Comparison of ENCODE assay signal across 26 mouse cellular contexts in genomic region chr10:71727746-71728145, GRCm38 (mm10).
A peak's percentile ranks its signal among the peaks of the same experiment; 100 is the strongest.
DNase-seq lines count a peak whose midpoint lies in the region; ATAC-seq and TF ChIP-seq lines count a peak whose summit lies in the region.
"Had no signal": no experiment of that assay in that cellular context is flagged by ENCODE, and none has a peak within 500 bp of the region (broad histone marks: within the 10 kb centered on the region; RNA-seq: fewer than 3 reads in every experiment).

No protein-coding gene starts in this region.

- no peaks in the 10 kb centered on the region for H3K4me1 ChIP-seq in forebrain, embryonic 14.5 days (ENCODE audit: control insufficient read depth, insufficient read depth, low read length)
- peaks cover 4% of the 10 kb centered on the region; the same call in 1 of the 2 replicates for H3K4me1 ChIP-seq in forebrain, embryonic 13.5 days
- no peaks in the 10 kb centered on the region for H3K4me1 ChIP-seq in kidney, postnatal 0 days (replicated peaks; ENCODE audit: insufficient read depth, low read length)
- no peaks in the 10 kb centered on the region for H3K4me1 ChIP-seq in kidney, adult 2 months (ENCODE audit: control insufficient read depth, insufficient read depth, low read length)
- no peaks in the 10 kb centered on the region for H3K4me1 ChIP-seq in midbrain, postnatal 0 days (ENCODE audit: insufficient read depth, low read length)
- no peaks in the 10 kb centered on the region for H3K4me1 ChIP-seq in midbrain, embryonic 15.5 days
- H3K4me1 ChIP-seq: embryonic facial prominence, embryonic 12.5 days; forebrain, embryonic 12.5 days; heart, embryonic 13.5 days; hindbrain, embryonic 13.5 days had no signal

- H3K9me3 ChIP-seq in forebrain, embryonic 14.5 days (replicated peaks; ENCODE audit: control insufficient read depth, low read length), result no peaks in the 10 kb centered on the region
- H3K9me3 ChIP-seq in forebrain, embryonic 13.5 days (replicated peaks), result no peaks in the 10 kb centered on the region
- no peaks in the 10 kb centered on the region for H3K9me3 ChIP-seq in kidney, postnatal 0 days (replicated peaks; ENCODE audit: low read length)
- H3K9me3 ChIP-seq in midbrain, postnatal 0 days (ENCODE audit: low read length), result no peaks in the 10 kb centered on the region
- no peaks in the 10 kb centered on the region for H3K9me3 ChIP-seq in midbrain, embryonic 15.5 days
- H3K9me3 ChIP-seq: embryonic facial prominence, embryonic 12.5 days; forebrain, embryonic 12.5 days; heart, embryonic 13.5 days; hindbrain, embryonic 13.5 days had no signal

- H3K36me3 ChIP-seq in forebrain, embryonic 14.5 days (ENCODE audit: control insufficient read depth, insufficient read depth, low read length), result no peaks in the 10 kb centered on the region
- no peaks in the 10 kb centered on the region for H3K36me3 ChIP-seq in forebrain, embryonic 13.5 days (ENCODE audit: poor library complexity, severe bottlenecking)
- no peaks in the 10 kb centered on the region for H3K36me3 ChIP-seq in kidney, postnatal 0 days (ENCODE audit: insufficient read depth, low read length)
- no peaks in the 10 kb centered on the region for H3K36me3 ChIP-seq in kidney, adult 2 months (ENCODE audit: control insufficient read depth, insufficient read depth, low read length)
- no peaks in the 10 kb centered on the region for H3K36me3 ChIP-seq in midbrain, postnatal 0 days (ENCODE audit: insufficient read depth, low read length)
- H3K36me3 ChIP-seq in midbrain, embryonic 15.5 days (replicated peaks), result no peaks in the 10 kb centered on the region
- H3K36me3 ChIP-seq: embryonic facial prominence, embryonic 12.5 days; forebrain, embryonic 12.5 days; heart, embryonic 13.5 days; hindbrain, embryonic 13.5 days had no signal

- no peak for TF ChIP-seq POLR2A in kidney, adult 2 months (IDR thresholded peaks at IDR 0.05; ENCODE audit: low read depth, low read length)

- 38% methylated on average over 4 of the region's 4 CpGs for WGBS in forebrain, embryonic 14.5 days
- WGBS in forebrain, embryonic 13.5 days, result 42% methylated on average over 4 of the region's 4 CpGs
- WGBS in kidney, postnatal 0 days, result 55% methylated on average over 4 of the region's 4 CpGs
- WGBS in kidney, adult 2 months, result 61% methylated on average over 4 of the region's 4 CpGs
- 50% methylated on average over 4 of the region's 4 CpGs for WGBS in midbrain, postnatal 0 days
- WGBS in midbrain, embryonic 15.5 days, result 53% methylated on average over 4 of the region's 4 CpGs

- H3K27me3 ChIP-seq in forebrain, embryonic 14.5 days (replicated peaks; ENCODE audit: control insufficient read depth, insufficient read depth, low read length), result no peaks in the 10 kb centered on the region
- H3K27me3 ChIP-seq in forebrain, embryonic 13.5 days, result no peaks in the 10 kb centered on the region
- no peaks in the 10 kb centered on the region for H3K27me3 ChIP-seq in kidney, postnatal 0 days (ENCODE audit: insufficient read depth, low read length)
- no peaks in the 10 kb centered on the region for H3K27me3 ChIP-seq in kidney, adult 2 months (replicated peaks; ENCODE audit: control insufficient read depth, insufficient read depth, low read length)
- H3K27me3 ChIP-seq in midbrain, postnatal 0 days (ENCODE audit: insufficient read depth, low read length), result no peaks in the 10 kb centered on the region
- no peaks in the 10 kb centered on the region for H3K27me3 ChIP-seq in midbrain, embryonic 15.5 days (replicated peaks)
- H3K27me3 ChIP-seq: embryonic facial prominence, embryonic 12.5 days; forebrain, embryonic 12.5 days; heart, embryonic 13.5 days; hindbrain, embryonic 13.5 days; Patski had no signal

- H3K27ac ChIP-seq in forebrain, embryonic 14.5 days (ENCODE audit: low read depth, low read length), result no peak overlapping the region
- H3K27ac ChIP-seq in forebrain, embryonic 13.5 days, result no peak overlapping the region
- no peak overlapping the region for H3K27ac ChIP-seq in kidney, postnatal 0 days
- no peak overlapping the region for H3K27ac ChIP-seq in kidney, adult 2 months (ENCODE audit: insufficient read depth, low read depth, low read length)
- no peak overlapping the region for H3K27ac ChIP-seq in midbrain, postnatal 0 days (ENCODE audit: low read depth, low read length)
- no peak overlapping the region for H3K27ac ChIP-seq in midbrain, embryonic 15.5 days
- H3K27ac ChIP-seq: embryonic facial prominence, embryonic 12.5 days; forebrain, embryonic 12.5 days; gastrocnemius, adult 2 months; heart, embryonic 13.5 days; hindbrain, embryonic 13.5 days had no signal

- peak; percentile 21; the same call in 1 of the 2 replicates for TF ChIP-seq CTCF in kidney, postnatal 0 days (IDR thresholded peaks at IDR 0.05; ENCODE audit: low read depth)
- no peak for TF ChIP-seq CTCF in kidney, adult 2 months (conservative IDR thresholded peaks at IDR 0.05; ENCODE audit: insufficient read depth, insufficient read length, low read depth, low read length)
- TF ChIP-seq CTCF in midbrain, postnatal 0 days (IDR thresholded peaks at IDR 0.05), result peak; percentile 44

- no peak overlapping the region for H3K4me3 ChIP-seq in forebrain, embryonic 14.5 days (ENCODE audit: low read depth, low read length)
- no peak overlapping the region for H3K4me3 ChIP-seq in forebrain, embryonic 13.5 days
- no peak overlapping the region for H3K4me3 ChIP-seq in kidney, postnatal 0 days (replicated peaks; ENCODE audit: low read depth, low read length)
- no peak overlapping the region for H3K4me3 ChIP-seq in kidney, adult 2 months (ENCODE audit: insufficient read depth, low read depth, low read length)
- no peak overlapping the region for H3K4me3 ChIP-seq in midbrain, postnatal 0 days (ENCODE audit: low read depth, low read length)
- no peak overlapping the region for H3K4me3 ChIP-seq in midbrain, embryonic 15.5 days
- H3K4me3 ChIP-seq: embryonic facial prominence, embryonic 12.5 days; erythroblast, embryonic 14.5 days; forebrain, embryonic 12.5 days; gastrocnemius, adult 2 months; heart, embryonic 13.5 days; hindbrain, embryonic 13.5 days had no signal

- ATAC-seq in forebrain, embryonic 14.5 days, result 0 out of 2 replicates have a peak, but pooled peaks have one; percentile 40
- ATAC-seq in forebrain, embryonic 13.5 days, result no peak
- ATAC-seq in kidney, postnatal 0 days (replicated peaks; ENCODE audit: low FRiP score, low read depth), result no peak
- no peak for ATAC-seq in midbrain, postnatal 0 days (ENCODE audit: low FRiP score)
- ATAC-seq in midbrain, embryonic 15.5 days (replicated peaks), result no peak
- ATAC-seq: forebrain, postnatal 0 days; hindbrain, embryonic 16.5 days; inflammation-experienced regulatory T-cells, adult 6 months; intestine, embryonic 16.5 days; Patski had no signal

- no peak overlapping the region for H3K9ac ChIP-seq in forebrain, embryonic 14.5 days (ENCODE audit: low read length)
- no peak overlapping the region for H3K9ac ChIP-seq in forebrain, embryonic 13.5 days
- H3K9ac ChIP-seq in kidney, postnatal 0 days (ENCODE audit: low read depth, low read length), result no peak overlapping the region
- no peak overlapping the region for H3K9ac ChIP-seq in midbrain, postnatal 0 days (replicated peaks; ENCODE audit: low read length, poor library complexity, severe bottlenecking)
- H3K9ac ChIP-seq in midbrain, embryonic 15.5 days, result no peak overlapping the region
- H3K9ac ChIP-seq: embryonic facial prominence, embryonic 12.5 days; forebrain, embryonic 12.5 days; forebrain, postnatal 0 days; heart, embryonic 13.5 days; hindbrain, embryonic 13.5 days had no signal

- peak; percentile 51 to 68 for DNase-seq in cerebellum, postnatal 10 days
- DNase-seq in cerebellum, adult 8-10 months, result no peak
- DNase-seq in forebrain, embryonic 14.5 days (ENCODE audit: low spot score), result peak; percentile 4
- no peak for DNase-seq in kidney, postnatal 0 days (ENCODE audit: low spot score)
- no peak for DNase-seq in kidney, adult 2 months
- peak; percentile 18 for DNase-seq in midbrain, postnatal 0 days (ENCODE audit: low spot score)
- DNase-seq: adrenal gland, adult 2 months; adrenal gland, postnatal 14 days; cerebellum, adult 18-20 months; cerebellum, adult 9-11 months; forebrain, postnatal 0 days; gastrocnemius, adult 2 months; gastrocnemius, postnatal 14 days; heart, adult 11 months; kidney, adult 18-20 months had no signal

- H3K4me2 ChIP-seq in forebrain, embryonic 14.5 days (ENCODE audit: low read length), result no peak overlapping the region
- no peak overlapping the region for H3K4me2 ChIP-seq in forebrain, embryonic 13.5 days
- H3K4me2 ChIP-seq in kidney, postnatal 0 days (ENCODE audit: low read length), result no peak overlapping the region
- H3K4me2 ChIP-seq in midbrain, postnatal 0 days (ENCODE audit: low read depth, low read length, poor library complexity, severe bottlenecking), result no peak overlapping the region
- H3K4me2 ChIP-seq in midbrain, embryonic 15.5 days, result no peak overlapping the region
- H3K4me2 ChIP-seq: embryonic facial prominence, embryonic 12.5 days; forebrain, embryonic 12.5 days; heart, embryonic 13.5 days; hindbrain, embryonic 13.5 days had no signal

Comparison
In these comparisons a context has a peak if more than half of its experiments do, and no peak if none do; other contexts are left out.
1. DNase-seq: peak in cerebellum, postnatal 10 days (2 of 2), forebrain, embryonic 14.5 days (single experiment) and midbrain, postnatal 0 days (single experiment); none in cerebellum, adult 8-10 months (single experiment), kidney, postnatal 0 days (single experiment) and kidney, adult 2 months (single experiment).